Mouse (Mus musculus) kidney, adult 18-20 months (tissue): ENCODE data around the gene Actn4.
"Not testable (repeated sequence)": the region's sequence is repeated elsewhere in the genome, so short reads cannot be mapped to it uniquely, and the experiment has no call there.

Experiments
- DNase-seq: peaks from one replicate; pipeline ENCODE4 v3.0.0; 2021

Actn4 gene

DNA sequence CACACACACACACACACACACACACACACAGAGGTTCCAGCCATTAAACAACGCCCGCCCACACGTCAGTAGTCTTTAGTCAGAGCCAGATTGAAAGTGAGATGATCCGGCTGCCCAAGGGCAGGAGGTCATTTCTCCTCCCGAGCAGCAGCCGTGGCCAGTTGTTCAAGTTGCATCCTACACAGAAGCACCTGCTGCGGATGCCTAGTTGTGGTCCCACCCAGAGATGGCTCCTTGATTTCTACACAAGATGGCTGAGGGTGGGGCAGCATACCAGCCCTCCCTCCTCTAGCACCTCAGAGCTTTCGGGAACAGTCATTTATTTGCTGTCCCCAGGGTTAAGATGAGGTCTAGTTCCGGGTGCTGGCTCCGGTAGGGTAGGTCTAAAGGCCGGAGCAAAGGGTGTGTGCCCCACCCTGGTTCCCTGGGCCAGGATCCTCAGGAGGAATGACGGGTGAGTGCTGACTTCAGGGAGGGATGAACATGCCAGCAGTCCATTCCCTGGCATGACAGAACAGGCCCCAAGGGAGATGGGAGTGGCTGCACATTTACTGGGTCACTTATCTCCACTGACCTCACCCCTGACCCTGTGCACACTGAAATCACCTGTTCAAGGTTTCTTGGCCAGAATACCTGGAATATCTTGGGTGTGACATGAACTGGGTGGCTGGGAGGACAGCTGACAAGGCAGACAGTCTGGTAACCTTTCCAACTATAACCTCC, 7.7 kb upstream of the Actn4 start:
- peak; percentile 34 for DNase-seq

DNA sequence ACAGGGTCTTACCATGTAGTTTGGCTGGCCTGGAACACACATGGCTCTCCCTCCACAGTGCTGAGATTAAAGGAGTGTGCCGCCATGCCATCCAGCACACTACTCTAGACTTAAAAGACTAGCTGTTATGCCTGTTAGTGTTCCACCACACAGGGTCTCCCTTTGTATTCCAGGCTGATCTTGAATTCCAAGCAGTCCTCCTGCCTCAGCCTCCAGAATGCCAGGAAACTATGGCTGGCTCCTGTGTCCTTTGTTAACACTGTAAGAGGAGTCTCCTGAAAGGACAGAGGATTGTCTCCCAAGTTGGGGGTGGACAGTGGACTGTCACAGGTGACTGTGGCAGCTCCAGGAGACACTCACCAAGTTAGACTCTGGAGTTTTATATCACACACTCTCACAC, 7.1 kb upstream of the Actn4 start:
- DNase-seq = no peak

DNA sequence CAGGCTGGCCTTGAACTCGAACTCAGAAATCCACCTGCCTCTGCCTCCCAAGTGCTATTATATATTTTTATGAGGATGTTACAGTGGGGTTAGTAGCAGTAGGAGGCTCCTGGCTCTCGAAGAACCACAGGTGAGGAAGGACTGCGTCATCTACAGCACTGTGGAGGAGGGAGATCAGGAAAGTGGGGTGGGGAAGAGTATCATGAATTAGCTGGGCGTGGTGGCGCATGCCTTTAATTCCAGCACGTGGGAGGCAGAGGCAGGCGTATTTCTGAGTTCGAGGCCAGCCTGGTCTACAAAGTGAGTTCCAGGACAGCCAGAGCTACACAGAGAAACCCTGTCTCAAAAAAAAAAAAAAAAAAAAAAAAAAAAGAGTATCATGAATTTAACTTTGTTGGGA, 6.0 kb upstream of the Actn4 start:
- DNase-seq = not testable (repeated sequence)

DNA sequence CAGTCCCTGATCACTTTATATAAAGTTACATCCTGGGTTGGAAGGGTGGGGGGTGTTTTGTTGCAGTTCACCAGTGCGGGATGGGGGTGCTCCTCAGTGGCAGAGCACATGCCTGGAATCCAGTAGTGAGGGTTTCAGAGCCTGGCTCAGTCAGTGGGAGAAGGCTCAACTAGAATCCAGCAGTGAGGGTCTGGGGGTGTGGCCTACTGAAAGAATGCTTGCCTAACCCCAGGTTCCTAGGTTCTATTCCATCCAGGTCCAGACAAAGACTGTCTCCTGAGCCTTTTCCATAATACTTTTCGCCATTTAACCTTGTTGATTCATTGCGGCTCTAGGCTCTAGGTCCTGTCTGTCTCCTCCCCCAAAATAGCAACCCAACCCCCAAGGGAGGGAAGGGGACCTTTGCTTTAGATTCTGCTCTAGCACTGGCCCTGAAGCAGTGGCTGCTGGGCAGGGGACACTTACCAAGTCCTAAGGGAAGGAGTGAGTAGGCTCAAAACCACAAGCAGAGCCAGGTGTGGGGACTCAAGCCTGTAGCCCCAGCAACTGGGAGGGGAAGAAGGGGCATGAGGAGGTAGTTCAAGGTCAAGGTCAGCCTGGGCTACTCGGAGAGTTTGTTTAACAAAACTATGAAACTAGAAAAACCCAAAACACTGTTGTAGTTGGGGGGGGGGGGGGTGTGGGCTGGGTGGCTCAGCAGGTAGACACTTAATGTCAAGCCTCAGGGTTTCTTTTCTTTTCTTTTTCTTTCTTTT, 4.8 kb upstream of the Actn4 start:
- no peak for DNase-seq

DNA sequence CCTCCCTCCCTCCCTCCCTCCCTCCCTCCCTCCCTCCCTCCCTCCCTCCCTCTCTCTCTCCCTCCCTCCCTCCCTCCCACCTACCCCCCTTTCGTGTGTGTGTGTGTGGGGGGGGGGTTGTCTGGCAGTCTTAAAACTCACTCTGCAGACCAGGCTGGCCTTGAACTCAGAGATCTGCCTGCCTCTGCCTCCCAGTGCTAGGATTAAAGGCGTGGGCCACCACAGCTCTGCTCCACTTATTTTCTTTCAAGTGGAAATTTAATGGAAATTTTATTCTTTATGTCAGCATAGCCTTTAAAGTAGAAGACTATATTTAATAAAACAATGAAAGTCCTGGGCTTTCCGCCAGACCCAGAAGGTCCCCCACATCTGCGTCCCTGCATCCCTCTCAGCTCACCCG, 4.0 kb upstream of the Actn4 start:
- DNase-seq = no peak

DNA sequence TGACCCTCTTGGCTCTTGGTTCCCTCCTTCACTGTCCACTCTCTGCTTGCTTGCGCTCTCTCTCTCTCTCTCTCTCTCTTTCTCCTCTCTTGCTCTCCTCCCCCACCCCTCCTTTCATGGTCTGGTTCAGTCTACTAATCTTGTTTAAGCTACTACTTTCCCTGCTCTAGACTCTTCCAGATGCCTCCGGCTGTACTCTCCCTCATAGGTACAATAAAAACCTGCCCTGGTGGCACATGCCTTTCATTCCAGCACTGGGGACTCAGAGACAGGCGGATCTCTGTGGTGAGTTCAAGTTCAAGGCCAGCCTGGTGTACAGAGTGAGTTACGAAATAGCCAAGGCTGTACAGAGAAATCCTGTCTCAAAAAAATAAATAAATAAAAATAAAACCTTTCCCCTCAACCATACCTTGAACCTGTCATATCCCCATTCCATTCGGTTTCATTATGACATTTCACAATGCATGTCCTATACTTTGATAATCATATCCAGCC, 3.3 kb upstream of the Actn4 start:
- no peak for DNase-seq

DNA sequence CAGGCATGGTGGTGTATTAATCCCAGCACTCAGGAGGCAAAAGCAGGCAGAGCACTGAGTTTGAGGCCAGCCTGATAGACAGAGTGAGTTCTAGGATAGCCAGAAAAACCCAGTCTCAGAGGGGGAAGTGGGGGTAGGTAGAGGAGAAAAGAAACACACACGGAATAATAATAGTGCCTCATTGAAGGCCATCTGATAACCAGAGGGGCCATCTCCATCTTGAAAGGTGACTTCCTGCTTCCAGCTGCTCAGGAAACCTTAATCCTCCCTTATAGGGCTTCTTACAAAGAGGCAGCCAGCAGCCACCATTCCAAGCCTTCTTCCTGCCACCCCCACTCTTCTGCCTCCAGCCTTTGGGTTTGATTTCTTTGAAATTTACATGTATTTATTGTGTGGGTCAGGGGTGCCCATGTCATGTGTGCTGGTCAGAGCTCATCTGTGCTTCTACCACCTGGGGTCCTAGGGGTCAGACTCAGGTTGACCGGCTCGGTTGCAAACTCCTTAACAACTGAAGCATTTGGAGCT, 1.3 kb upstream of the Actn4 start:
- no peak for DNase-seq

DNA sequence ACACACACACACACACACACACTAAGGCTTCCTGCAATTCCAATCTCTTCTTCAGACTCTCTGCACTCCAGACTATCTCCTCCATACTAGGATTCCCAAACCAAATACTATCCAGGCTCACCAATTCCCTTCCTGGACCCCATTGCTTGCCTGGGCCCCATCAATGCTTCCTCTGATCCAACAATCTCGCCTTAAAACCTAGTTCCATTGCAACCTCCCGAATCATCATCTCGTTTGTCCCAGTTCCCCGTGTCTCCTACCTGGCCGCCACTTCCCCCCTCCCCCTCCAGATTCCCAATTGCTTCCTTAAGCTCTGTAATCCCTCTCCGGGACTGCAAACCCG, 585 bp downstream of the Actn4 start:
- no peak for DNase-seq

DNA sequence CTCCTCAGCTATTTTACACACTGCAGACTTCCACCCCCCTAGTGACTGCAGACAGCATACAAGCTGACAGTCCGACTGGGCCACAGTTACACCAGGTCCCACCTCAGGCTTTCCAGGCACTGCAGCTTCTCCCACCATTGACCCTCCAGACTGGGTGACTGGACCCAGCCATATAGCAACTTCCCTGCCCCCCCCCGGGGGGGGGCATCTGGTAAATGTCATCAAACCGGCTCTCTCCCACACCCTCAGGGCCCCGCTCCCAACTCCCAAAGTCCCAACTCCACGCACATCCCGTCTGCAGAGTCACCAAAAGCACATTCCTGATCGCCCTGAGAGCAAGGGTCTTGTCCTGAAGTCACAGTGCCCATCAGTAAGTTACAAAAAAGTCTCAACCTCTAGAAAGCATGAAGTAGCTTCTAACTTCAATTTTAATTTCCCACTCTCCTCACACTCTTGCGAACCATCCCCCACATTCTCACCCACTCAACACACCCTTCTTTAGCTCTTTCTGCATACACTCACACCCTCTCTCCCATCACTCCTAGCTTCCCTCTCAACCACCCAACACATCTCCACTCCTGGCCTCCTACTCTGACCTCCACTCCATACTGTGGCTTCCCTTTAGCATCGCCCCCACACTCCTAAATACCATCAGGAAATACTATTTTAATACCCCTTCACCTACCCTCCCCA, 1.6 kb downstream of the Actn4 start:
- peak; percentile 33 for DNase-seq

DNA sequence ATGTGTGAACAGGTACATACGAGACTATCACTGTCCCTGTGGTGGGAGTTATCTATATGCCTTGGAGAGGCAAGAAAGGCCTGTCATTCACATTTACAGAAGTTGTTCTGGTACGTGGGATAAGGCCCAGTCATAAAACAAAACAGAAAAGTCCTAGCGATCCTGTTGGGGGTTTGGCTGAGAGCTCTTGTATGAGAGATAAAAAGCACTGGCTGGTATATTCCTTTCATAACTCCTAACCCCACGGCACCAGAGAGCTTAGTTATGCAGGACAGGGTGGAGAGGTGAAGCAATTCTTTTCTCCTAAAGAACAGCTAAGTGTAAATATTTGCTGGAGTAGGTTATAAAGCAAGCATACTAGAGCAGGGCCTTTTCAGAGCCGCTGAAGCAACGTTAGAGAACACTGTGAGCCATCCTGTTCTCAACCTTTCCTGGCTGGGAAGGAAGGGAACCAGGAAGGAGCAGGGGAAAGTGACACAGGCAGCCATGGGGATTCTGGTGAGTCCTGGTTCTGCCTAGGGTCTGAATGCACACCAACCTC, 2.6 kb downstream of the Actn4 start:
- DNase-seq = peak; percentile 36

DNA sequence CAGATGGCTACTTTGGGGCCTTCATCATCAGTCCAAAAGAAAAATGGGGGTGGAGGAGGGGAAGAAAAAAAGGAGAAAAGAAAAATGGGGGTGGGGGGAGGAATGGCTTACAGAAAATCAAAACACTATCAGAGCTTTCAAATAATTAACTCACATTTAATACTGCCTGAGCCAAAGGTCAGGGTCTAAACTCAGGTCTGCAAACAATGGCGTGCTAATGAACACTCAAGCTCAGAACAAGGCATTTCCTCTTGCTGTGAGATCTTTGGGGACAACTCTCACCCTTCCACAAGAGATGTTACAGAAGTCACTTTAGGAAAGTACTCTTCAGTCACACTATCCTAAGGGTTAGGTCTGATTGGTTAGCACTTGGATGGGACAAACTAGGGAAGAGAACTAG, 3.4 kb downstream of the Actn4 start:
- no peak for DNase-seq

DNA sequence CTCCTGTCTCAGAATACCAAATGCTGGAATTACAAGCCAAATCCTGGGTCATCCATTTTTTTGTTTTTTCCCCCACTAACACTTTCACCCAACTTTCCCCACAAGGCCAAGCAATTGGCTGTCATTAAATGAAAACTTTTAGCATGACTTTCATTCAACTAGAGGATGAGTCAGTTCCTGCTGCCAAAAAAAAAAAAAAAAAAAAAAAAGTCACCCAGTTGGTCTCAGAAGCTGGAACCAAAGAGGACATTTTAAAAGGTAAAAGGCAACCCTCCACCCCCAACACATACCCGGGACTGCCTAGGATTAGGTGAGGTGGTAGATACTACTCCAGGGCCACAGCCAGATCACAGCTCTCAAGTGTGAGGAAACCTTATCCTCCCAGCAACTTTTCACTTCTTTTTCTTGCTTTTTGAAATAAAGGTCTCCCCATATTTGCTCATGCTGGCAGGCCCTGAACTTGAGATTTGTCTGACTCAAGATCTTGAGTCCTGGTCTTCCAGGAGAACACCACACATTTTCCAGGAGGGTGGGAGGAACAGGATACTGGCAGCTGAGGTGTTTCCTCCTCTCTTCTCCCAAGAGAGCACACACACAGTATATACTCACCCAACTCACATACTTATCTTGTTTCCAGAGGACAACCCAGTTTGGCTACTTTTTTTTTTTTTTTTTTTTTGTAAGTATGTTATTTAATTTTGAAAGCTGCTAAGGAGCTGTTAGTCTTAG, 4.0 kb downstream of the Actn4 start:
- no peak for DNase-seq

DNA sequence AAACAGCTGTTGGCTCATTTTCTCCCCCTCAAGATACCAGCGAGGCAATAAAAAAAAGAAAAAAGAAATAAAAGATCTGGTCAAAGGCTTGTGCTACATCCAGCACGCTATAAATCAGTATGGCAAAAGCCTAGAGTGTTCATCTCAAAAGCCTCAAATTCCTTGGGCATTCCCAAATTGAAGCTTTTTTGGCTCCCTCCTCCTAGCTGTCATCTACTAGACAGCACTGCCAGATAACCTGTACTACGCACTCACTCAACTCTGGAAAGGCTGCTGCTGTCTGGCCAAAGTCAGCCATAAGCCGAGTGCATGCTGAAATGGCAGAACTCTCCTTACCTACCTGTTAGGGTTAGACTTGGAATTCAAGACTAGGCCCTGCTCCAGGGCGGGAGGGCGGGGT, 4.9 kb downstream of the Actn4 start:
- no peak for DNase-seq

DNA sequence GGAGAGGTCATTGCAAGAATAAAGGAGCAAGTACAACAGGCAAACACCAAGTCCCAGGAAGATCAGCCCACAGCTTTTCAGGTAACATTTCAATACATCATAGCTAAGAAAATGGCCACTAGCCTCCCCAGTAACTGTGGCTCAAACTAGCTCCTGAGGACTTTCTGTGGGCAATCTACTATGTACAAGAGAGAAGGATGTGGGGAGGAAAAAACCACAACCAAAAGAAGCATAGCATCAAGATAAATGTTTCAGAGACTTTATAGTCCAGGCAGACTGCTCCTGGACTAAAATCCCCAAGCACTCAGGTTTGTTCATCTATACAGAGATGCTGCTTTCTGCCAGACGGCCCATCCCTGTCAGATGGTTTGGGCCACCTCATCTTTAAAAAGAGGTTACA, 5.9 kb downstream of the Actn4 start:
- DNase-seq = no peak

DNA sequence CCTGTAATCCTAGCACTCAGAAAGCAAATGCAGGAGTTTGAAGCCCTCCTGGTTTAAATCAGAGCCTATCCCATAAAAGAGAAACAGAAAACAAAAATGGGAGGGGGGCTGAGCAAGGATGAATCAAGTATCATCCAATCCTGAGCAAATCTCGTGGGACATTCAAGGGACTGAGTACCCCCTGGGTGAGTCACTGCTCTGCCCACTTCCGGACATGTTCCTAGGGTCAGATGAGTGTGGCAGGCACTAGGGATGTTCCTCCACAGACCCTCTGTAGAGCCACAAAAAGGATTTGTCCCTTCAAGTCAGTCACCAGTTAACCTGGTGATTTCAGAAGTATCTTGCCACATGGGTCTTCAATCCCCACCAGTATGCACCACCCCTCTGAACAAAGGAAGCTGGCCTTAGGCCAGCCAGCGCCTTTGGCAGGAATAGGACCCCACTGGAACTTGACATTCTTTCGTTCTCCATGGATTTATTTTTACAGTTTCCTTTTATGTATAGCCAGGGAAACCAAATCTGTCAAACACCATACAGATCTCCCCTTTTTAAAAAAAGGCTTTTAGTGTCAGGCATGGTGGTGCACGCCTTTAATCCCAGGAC, 6.7 kb downstream of the Actn4 start:
- no peak for DNase-seq

DNA sequence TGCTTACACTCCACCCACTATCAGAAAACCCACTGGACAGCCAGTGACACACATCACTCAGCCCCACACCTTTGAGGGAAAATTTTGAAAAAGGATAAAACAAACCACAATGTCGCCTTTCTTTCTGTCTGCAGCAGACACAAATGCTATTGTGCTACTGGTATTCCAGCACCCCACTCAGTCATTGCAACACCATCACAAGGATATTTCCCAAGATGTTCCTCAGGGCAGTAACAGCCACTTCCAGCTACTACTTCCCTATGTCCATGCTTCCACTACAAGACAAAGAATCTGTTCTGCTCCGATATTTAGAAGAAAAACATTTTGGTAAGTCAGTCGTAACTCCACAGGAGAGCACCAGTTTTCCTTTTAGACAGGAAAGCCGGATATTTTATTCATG, 7.4 kb downstream of the Actn4 start:
- DNase-seq = no peak

DNA sequence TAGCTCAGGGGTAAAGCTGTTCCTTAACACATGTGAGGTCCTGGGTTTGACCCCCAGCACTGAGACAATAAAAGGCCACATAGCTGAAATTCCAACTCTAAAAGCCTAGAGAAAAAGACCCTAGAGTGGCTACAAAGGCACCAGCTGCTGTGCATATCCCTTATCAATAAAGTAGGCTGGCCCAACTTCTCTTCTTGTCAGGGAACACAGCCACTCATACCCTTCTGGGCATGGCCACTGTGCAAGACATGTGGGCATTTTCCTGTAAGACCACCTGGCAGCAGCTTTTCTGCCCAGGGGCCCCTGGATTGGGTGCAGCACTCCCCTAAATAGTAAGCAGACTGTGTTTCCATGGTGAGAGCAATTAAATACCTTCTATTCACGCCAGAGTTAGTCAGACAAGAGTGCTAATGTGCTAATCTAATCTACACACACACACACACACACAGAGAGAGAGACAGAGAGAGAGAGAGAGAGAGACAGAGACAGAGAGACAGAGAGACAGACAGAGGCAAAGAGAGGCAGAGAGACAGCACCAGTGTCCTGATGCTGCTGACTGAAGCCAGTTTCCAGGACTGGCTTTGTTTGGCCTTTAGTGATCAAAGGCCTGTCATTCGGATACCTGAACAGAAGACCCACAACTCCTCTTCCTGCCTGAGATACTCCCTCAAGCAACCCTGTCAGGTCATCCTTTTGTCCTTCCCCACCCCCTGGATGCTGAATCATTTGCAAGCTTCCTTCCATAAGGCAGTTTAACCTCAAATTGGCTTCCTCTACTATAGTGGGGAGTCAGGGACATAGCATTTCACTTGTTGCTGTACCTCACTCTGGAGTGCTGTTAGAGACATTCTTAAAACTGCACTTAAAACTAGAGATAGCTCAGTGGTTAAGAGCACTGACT, 8.4 kb downstream of the Actn4 start:
- DNase-seq = no peak

DNA sequence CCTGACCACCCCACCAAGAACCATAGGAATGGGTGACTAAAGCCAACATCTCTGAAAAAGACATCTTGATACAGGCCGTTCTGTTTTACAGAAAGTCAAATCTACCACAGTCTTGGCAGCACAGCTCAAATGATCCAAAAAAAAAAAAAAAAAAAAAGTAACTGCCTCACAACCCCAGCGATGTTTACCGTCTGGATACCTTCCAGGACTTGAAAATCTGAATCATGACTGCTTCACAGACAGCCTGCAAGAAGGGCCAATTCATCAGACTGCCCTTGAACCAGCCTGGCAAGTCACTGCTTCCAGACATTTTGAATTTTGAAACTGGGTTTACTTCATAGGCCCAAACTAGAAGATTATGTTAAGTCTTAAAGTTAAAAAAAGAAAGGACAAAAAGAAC, 9.4 kb downstream of the Actn4 start:
- peak; percentile 20 for DNase-seq

DNA sequence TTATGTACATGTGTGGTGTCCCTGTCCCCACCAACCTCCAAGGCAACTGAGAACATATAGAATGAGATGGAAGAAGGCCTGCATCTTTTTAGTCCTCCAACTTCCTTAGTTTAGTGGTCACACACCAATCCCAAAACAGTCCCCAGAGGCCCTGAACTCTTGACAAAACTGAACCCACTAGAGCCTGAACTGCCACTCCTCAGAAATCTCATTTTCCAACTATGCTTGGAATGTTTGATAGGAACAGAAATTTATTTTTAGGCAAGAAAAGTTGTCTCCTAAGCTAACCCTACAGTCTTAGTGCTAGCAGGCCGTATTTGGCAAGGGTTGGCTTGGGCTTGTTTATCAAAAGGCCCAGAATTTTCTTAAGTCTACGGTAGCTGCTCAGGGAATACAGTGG, 10.4 kb downstream of the Actn4 start:
- peak; percentile 8 for DNase-seq

DNA sequence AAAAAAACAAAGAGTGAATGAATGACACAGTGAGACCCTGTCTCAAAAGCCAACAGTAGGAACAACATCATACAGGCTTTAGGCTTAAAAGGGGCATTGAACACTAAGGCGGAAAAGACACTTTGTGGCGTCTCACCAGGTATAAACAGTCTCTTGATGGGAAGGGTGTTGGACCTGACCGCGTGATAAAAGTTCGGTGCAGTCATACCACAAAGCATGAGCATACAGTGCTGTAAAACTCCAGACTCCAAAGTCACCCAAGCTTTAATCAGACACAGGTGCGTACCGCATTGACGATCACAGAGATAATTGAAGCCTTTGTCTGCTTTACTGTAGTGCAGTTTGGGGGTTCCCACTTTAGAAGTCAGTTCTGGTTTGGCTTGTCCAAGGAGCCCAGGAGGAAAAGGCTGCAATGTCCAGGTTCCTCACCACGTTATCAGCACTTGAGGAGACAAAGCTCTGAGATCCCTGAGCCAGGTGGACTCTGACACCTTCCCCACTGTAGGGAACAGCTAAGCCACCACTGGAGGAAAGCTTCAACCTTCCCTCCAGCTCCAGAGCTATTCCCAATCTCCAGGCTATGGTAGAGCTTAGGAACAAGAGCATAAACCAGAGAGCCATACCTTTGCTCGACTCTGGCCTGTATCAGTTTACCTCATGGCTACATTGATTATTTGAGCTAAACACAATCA, 11.6 kb downstream of the Actn4 start:
- DNase-seq = peak; percentile 12

DNA sequence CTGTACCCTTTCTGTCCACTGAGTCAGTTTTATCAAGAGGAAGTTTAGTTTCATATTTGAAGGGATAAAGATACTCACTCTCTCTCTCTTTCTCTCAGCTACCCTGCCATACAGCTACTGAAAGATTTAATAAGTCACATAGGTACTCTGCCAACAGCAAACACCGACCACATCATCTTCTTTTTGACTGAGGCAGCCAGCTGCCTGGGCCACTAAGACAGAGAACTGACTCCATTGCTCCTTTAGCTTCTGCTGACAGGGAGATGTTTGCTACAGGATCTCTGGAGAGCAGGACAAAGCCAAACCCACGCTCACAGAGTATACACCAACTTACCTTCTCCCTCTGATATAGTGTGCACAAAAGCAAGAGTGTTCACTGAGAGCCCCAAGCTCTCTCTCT, 12.8 kb downstream of the Actn4 start:
- DNase-seq = no peak
